Mouse (Mus musculus) right cerebral cortex, postnatal 36 days (tissue): ENCODE measurements at regions not wholly inside any gene's neighbourhood (a gene's known extent, or its start where the extent isn't known, plus 50 kb on each side); places are given as distances from the start of the nearest gene placed in this dataset.
"Not testable (repeated sequence)": the region's sequence is repeated elsewhere in the genome, so short reads cannot be mapped to it uniquely, and the experiment has no call there.

Experiments used
- DNase-seq, 2 experiments: peaks; one replicate each; pipeline ENCODE4 v3.0.0; 2022; ENCODE audit warnings: low spot score in 2 of 2, mixed read lengths in 1 of 2

DNA sequence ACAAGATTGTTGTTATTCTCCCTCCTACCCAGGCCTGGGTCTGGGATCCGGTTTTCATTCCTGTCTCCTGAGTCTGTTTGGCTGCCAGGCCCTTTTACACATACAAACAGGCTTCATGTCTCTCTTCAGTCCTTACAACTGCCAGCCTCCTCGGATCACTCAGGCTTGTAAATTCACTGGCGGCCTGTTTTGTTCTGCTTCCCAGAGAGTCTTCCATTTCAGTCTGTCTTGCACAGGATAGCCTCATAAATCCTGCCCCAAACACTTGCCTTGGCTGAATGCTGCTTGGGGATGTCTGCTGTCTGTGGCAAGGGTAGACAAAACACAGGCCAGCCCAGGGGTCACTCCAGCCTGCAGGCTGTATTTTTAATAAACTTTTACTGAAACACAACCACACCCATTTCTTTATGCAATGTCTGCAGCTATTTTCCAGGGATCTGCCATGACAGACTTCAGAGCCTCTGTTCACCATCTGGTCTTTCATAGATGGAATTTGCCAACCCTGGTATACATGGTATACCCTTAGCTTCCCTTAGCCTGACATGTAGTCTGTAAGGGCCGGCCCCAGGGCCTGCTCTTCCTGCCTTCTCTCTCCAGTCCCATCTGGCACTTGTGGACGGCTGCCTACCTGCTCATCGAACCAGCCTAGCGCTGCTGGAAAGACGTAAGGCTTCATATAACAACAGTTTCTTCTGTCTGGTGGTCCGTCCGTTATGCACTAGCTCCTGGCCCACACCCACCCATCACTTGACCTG is 149.0 kb upstream of the Mocs1 start:
- no peak for DNase-seq

DNA sequence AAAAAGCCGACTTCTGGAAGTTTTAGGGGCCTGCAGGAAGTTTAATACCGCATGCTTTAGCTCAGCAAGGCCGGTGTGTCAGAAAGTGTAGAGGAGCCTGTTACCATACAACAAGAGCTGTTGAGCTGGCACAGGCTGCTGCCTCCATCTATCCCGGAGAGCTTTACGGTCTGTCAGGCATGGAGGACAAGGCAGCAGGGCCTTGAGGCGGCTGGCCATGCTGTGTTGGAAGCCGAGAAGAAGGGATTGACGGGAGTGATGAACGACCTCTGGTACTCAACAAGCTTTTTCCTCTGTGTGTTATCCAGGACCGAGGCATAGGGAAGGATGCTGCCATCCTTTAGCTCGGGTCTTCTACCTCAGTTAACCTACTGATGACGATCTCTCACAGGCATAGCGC is 146.8 kb upstream of the Mocs1 start:
- no peak for DNase-seq

DNA sequence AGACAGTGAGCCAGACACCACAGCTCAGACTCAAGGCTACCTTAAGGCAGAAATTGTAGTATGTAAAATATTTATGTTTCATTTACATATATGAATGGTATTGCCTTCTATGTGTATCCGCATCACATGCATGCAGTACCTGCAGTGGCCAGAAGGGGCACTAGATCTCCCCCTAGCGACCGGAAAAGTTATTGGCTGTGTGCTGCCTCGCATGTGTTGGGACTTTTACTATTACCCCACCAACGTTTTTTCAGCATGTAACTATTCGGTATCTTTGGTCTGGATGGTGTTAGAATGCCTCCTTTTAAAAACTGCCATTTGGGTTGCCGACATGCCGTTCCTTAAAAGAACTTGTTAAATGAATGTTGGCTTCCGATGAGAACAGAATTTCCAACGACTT is 145.7 kb upstream of the Mocs1 start:
- no peak for DNase-seq

- DNase-seq = no peak
These were observed 144.7 kb upstream of the Mocs1 start for GRCm38 (mm10) chr17:49283491-49283890.

DNA sequence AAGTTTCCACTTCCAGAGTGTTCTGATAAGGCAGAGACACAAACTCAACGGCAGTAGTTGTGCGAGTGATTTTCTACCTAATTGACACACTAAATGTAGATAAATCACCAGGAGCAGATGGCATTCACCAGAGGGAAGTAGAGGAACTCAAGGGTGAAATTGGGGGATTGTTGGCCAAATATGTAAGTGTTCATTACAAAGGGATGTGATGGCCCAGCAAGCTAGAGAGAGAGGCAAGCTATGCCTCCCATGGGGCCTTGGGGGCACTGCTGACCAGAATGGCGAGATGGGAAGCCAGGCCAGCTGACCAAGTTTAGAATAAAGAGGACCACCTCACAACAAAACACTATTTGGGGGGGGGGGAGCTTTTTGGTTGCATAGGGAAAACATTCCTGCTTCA is 136.5 kb upstream of the Mocs1 start:
- no peak for DNase-seq

GRCm38 (mm10) chr17:49304461-49304860 is 123.7 kb upstream of the Mocs1 start:
- DNase-seq = no peak

DNA sequence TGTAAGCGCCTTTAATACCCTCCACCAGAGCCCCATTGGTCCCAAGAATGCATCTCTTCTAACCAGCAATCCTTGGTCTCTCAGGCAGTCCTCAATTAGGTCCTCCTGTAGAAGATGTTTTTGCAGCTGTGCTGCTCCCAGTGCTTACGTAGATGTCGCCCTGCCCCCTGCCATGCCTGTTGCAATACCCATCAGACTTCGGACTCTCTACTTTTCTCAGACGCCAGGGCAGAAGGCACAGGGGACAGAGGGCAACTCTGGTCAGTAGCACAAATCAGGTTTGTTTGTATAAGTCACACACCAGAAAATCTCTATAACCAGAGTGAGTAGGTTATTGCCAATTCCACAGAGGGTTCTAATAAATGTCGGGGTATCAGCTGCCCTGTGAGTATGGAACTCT is 123.0 kb upstream of the Mocs1 start:
- DNase-seq = no peak

- peak; percentile 68 to 82 for DNase-seq
These were observed 119.1 kb upstream of the Mocs1 start for GRCm38 (mm10) chr17:49309079-49309478.

- DNase-seq = no peak
These were observed 114.0 kb upstream of the Mocs1 start for GRCm38 (mm10) chr17:49314196-49314595.

GRCm38 (mm10) chr17:49327524-49327923 is 100.6 kb upstream of the Mocs1 start:
- no peak for DNase-seq

GRCm38 (mm10) chr17:49335318-49335717 is 92.8 kb upstream of the Mocs1 start:
- DNase-seq = no peak

DNA sequence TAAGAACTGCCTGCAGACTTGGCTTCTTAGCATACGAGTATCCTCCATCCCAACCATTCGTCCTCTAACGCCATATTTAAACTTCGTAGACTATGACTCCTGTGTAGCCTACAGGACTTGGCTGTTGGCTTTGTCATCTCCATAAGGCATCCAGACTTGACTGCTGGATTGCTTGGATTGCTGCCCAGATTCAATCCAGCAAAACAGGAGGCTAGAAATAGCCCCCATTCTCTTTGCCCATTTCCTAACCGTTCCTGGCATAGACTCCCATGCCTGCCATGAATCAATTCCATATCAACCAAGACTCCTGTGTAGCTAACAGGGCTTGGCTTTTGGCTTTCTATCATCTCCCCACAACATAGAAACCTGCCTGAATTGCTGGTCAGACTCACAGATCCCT is 90.3 kb upstream of the Mocs1 start:
- no peak for DNase-seq

GRCm38 (mm10) chr17:49342636-49343035 is 85.5 kb upstream of the Mocs1 start:
- DNase-seq = no peak

- DNase-seq = peak in 1 of 2 experiments; percentile 41
These were observed 81.5 kb upstream of the Mocs1 start for GRCm38 (mm10) chr17:49346701-49347100.

- DNase-seq = no peak
These were observed 78.8 kb upstream of the Mocs1 start for GRCm38 (mm10) chr17:49349328-49349727.

GRCm38 (mm10) chr17:49359212-49359611 is 69.0 kb upstream of the Mocs1 start:
- no peak for DNase-seq

- DNase-seq = not testable (repeated sequence)
These were observed 67.9 kb upstream of the Mocs1 start for GRCm38 (mm10) chr17:49360251-49360650.

DNA sequence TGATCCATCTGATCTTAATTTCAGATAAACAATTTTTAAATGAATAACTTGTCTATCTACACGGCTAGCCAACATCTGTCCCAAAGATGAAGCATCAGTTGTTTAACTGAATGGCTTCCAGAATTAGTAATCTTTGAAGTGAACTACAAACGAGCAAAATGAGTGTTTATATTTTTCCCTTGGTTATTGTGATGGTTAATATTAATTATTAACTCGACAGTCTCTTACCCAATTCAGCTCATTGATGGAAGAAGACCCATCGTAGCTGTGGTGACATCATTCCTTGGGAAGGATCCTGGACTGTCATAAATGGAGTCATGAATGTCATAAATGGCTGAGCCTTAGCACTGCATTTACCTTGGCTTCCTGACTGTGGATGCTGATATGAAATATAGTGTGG is 60.4 kb upstream of the Mocs1 start:
- DNase-seq = no peak

- no peak for DNase-seq
These were observed 59.5 kb upstream of the Mocs1 start for GRCm38 (mm10) chr17:49368476-49369269.

DNA sequence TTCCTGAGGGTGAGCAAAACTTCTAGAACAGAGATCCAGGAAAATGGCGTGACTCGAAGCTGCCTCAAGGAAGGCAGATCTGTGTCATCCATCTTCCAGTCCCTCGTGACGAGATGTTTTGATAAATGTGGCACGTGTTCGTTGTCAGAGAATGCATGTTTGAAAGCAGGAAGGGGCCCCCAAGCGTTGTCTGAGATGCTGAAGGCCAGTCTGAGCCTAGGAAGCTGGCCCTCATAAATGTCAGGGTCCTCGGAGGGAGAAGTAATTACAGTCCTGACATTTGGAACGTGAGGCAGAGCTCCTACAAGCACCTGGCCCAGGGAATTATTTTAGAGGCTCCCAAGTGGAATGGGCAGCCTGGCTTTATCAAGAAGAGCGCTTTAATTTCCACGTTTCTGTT is 50.5 kb upstream of the Mocs1 start:
- no peak for DNase-seq
